Mouse (Mus musculus): Measurements from ENCODE around the gene Grik4. TPM values are rescaled to one million over a fixed set of nuclear protein-coding genes. Genes with fewer than 3 reads are reported as not detected.
A peak's percentile ranks its signal among the peaks of the same experiment; 100 is the strongest.

Gene Grik4
- polyA plus RNA-seq, 1 experiment from 2014 or later: 0.10 TPM

- TF ChIP-seq CTCF (IDR thresholded peaks at IDR 0.05; ENCODE audit: low read depth): peak; percentile 43
- no peak for TF ChIP-seq EP300 (optimal IDR thresholded peaks at IDR 0.05)
- Histone ChIP-seq H3K27me3 (ENCODE audit: control insufficient read depth, insufficient read depth, low read length) (no peaks in the 10 kb centered on the region), H3K27ac (replicated peaks) (no peak overlapping the region), H3K9me3 (ENCODE audit: control insufficient read depth, low read length) (no peaks in the 10 kb centered on the region), H3K36me3 (ENCODE audit: control insufficient read depth, insufficient read depth, low read length) (no peaks in the 10 kb centered on the region), H3K4me1 (replicated peaks; ENCODE audit: control insufficient read depth, insufficient read depth) (no peaks in the 10 kb centered on the region), H3K4me3 (ENCODE audit: low read depth, low read length) (no peak overlapping the region), H3K9ac (ENCODE audit: low read length) (no peak overlapping the region), H3K4me2 (replicated peaks; ENCODE audit: low read depth) (no peak overlapping the region)
- DNase-seq (ENCODE audit: low spot score): no peak
- WGBS: 53% methylated on average over 7 of the region's 7 CpGs
- ATAC-seq (ENCODE audit: low FRiP score, low TSS enrichment): no peak
These were observed 24.1 kb downstream of the Grik4 start for GRCm38 (mm10) chr9:42920190-42920589.

- WGBS: 90% methylated on average over 7 of the region's 7 CpGs
- no peak overlapping the region for H3K27ac ChIP-seq (replicated peaks)
- H3K4me1 ChIP-seq (replicated peaks; ENCODE audit: control insufficient read depth, insufficient read depth): no peaks in the 10 kb centered on the region
- H3K27me3 ChIP-seq (ENCODE audit: control insufficient read depth, insufficient read depth, low read length): no peaks in the 10 kb centered on the region
- ATAC-seq (ENCODE audit: low FRiP score, low TSS enrichment): no peak
- no peak overlapping the region for H3K9ac ChIP-seq (ENCODE audit: low read length)
- H3K4me3 ChIP-seq (ENCODE audit: low read depth, low read length): no peak overlapping the region
- H3K9me3 ChIP-seq (ENCODE audit: control insufficient read depth, low read length): no peaks in the 10 kb centered on the region
- DNase-seq (ENCODE audit: low spot score): no peak
- H3K4me2 ChIP-seq (replicated peaks; ENCODE audit: low read depth): no peak overlapping the region
- no peaks in the 10 kb centered on the region for H3K36me3 ChIP-seq (ENCODE audit: control insufficient read depth, insufficient read depth, low read length)
- TF ChIP-seq CTCF (IDR thresholded peaks at IDR 0.05; ENCODE audit: low read depth) (no peak), EP300 (optimal IDR thresholded peaks at IDR 0.05) (no peak)
These were observed 26.4 kb downstream of the Grik4 start for GRCm38 (mm10) chr9:42917911-42918310.

DNA sequence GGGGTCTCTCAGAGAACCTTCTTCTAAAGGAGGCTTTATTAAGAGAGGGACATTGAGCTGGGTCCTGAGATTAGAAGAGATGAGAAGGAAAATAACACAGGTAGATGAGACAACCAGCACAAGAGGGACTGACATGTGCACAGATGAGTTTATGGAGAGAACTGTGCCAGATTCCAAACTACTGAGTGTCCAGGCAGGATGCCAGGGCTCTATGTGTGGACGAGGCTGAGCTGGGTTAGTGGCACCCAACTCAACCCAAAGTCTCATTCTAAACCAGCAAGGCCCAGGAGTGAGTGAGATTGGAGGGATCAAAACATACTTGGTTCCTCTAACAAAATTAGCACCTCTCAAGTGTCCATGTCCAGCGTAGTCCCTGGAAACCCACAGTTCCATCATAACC is 31.1 kb downstream of the Grik4 start:
- Histone ChIP-seq H3K27ac (replicated peaks) (no peak overlapping the region), H3K27me3 (ENCODE audit: control insufficient read depth, insufficient read depth, low read length) (no peaks in the 10 kb centered on the region), H3K9ac (ENCODE audit: low read length) (no peak overlapping the region), H3K4me1 (replicated peaks; ENCODE audit: control insufficient read depth, insufficient read depth) (peaks cover 6% of the 10 kb centered on the region; the same call in 1 of the 2 replicates), H3K36me3 (ENCODE audit: control insufficient read depth, insufficient read depth, low read length) (no peaks in the 10 kb centered on the region), H3K9me3 (ENCODE audit: control insufficient read depth, low read length) (no peaks in the 10 kb centered on the region), H3K4me2 (replicated peaks; ENCODE audit: low read depth) (no peak overlapping the region), H3K4me3 (ENCODE audit: low read depth, low read length) (no peak overlapping the region)
- no peak for TF ChIP-seq CTCF (IDR thresholded peaks at IDR 0.05; ENCODE audit: low read depth)
- TF ChIP-seq EP300 (optimal IDR thresholded peaks at IDR 0.05): no peak
- 65% methylated on average over 2 of the region's 2 CpGs for WGBS
- ATAC-seq (ENCODE audit: low FRiP score, low TSS enrichment) (no peak), DNase-seq (ENCODE audit: low spot score) (no peak)

GRCm38 (mm10) chr9:42908657-42909313 is 35.5 kb downstream of the Grik4 start:
- TF ChIP-seq EP300 (optimal IDR thresholded peaks at IDR 0.05): no peak
- no peak for TF ChIP-seq CTCF (IDR thresholded peaks at IDR 0.05; ENCODE audit: low read depth)

DNA sequence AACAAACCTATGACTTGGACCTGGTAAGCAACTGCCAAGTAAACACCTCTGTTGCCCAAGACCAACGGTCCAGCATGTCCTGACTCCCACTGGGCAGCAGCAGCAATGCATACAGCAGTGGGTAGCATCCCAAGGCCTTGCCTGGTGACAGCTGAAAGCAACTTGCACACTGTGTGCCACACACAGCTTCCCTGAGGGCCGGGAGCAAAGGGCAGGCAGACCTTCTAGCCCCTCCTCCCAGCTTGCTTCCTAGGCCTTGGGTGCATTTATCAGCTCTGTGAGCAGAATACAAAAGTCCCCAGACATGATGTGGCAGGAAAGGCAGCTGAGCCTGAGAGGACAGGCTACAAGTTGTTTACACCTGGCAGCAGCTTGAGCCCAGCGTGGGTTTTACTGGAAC is 37.3 kb downstream of the Grik4 start:
- Histone ChIP-seq H3K4me1 (replicated peaks; ENCODE audit: control insufficient read depth, insufficient read depth) (peaks cover 8% of the 10 kb centered on the region; the same call in 1 of the 2 replicates), H3K36me3 (ENCODE audit: control insufficient read depth, insufficient read depth, low read length) (no peaks in the 10 kb centered on the region), H3K4me2 (replicated peaks; ENCODE audit: low read depth) (no peak overlapping the region), H3K27me3 (ENCODE audit: control insufficient read depth, insufficient read depth, low read length) (no peaks in the 10 kb centered on the region), H3K4me3 (ENCODE audit: low read depth, low read length) (no peak overlapping the region), H3K9me3 (ENCODE audit: control insufficient read depth, low read length) (no peaks in the 10 kb centered on the region), H3K9ac (ENCODE audit: low read length) (no peak overlapping the region), H3K27ac (replicated peaks) (no peak overlapping the region)
- no peak for TF ChIP-seq EP300 (optimal IDR thresholded peaks at IDR 0.05)
- no peak for TF ChIP-seq CTCF (IDR thresholded peaks at IDR 0.05; ENCODE audit: low read depth)
- 35% methylated on average over 3 of the region's 3 CpGs for WGBS
- ATAC-seq (ENCODE audit: low FRiP score, low TSS enrichment) (no peak), DNase-seq (ENCODE audit: low spot score) (no peak)

More at GRCm38 (mm10) chr9:42908657-42909313, 35.5 kb downstream of the Grik4 start:
- Histone ChIP-seq H3K36me3 (ENCODE audit: control insufficient read depth, insufficient read depth, low read length) (no peaks in the 10 kb centered on the region), H3K9ac (ENCODE audit: low read length) (no peak overlapping the region; the same call in 1 of the 2 replicates), H3K9me3 (ENCODE audit: control insufficient read depth, low read length) (no peaks in the 10 kb centered on the region), H3K27me3 (ENCODE audit: control insufficient read depth, insufficient read depth, low read length) (no peaks in the 10 kb centered on the region), H3K4me2 (replicated peaks; ENCODE audit: low read depth) (no peak overlapping the region), H3K27ac (replicated peaks) (0 out of 2 replicates have a peak overlapping the region, but pooled peaks have one; percentile 40), H3K4me1 (replicated peaks; ENCODE audit: control insufficient read depth, insufficient read depth) (peaks cover 8% of the 10 kb centered on the region; the same call in 1 of the 2 replicates), H3K4me3 (ENCODE audit: low read depth, low read length) (no peak overlapping the region)
- 31% methylated on average over 8 of the region's 8 CpGs for WGBS
- peak; percentile 45 for DNase-seq (ENCODE audit: low spot score)
- ATAC-seq (ENCODE audit: low FRiP score, low TSS enrichment): peak; percentile 55; the same call in 1 of the 2 replicates

- Histone ChIP-seq H3K27ac (replicated peaks) (no peak overlapping the region), H3K4me2 (replicated peaks; ENCODE audit: low read depth) (peak overlapping the region; percentile 86), H3K9ac (ENCODE audit: low read length) (no peak overlapping the region), H3K4me1 (replicated peaks; ENCODE audit: control insufficient read depth, insufficient read depth) (no peaks in the 10 kb centered on the region), H3K36me3 (ENCODE audit: control insufficient read depth, insufficient read depth, low read length) (no peaks in the 10 kb centered on the region), H3K9me3 (ENCODE audit: control insufficient read depth, low read length) (no peaks in the 10 kb centered on the region), H3K27me3 (ENCODE audit: control insufficient read depth, insufficient read depth, low read length) (no peaks in the 10 kb centered on the region; the same call in 1 of the 2 replicates), H3K4me3 (ENCODE audit: low read depth, low read length) (peak overlapping the region; percentile 48)
- TF ChIP-seq CTCF (IDR thresholded peaks at IDR 0.05; ENCODE audit: low read depth) (no peak), EP300 (optimal IDR thresholded peaks at IDR 0.05) (no peak)
- DNase-seq (ENCODE audit: low spot score) (peak; percentile 42), ATAC-seq (ENCODE audit: low FRiP score, low TSS enrichment) (no peak)
- WGBS: 11% methylated on average over 11 of the region's 11 CpGs
These were observed 46.2 kb downstream of the Grik4 start for GRCm38 (mm10) chr9:42898091-42898591.

All from stomach, postnatal 0 days (tissue).